Mouse (Mus musculus) adrenal gland, postnatal 25 days (tissue): ENCODE measurements at regions not wholly inside any gene's neighbourhood (a gene's known extent, or its start where the extent isn't known, plus 50 kb on each side); places are given as distances from the start of the nearest gene placed in this dataset.

Experiments used
- DNase-seq: peaks from one replicate; pipeline ENCODE4 v3.0.0; 2021; ENCODE audit warnings: mixed read lengths

DNA sequence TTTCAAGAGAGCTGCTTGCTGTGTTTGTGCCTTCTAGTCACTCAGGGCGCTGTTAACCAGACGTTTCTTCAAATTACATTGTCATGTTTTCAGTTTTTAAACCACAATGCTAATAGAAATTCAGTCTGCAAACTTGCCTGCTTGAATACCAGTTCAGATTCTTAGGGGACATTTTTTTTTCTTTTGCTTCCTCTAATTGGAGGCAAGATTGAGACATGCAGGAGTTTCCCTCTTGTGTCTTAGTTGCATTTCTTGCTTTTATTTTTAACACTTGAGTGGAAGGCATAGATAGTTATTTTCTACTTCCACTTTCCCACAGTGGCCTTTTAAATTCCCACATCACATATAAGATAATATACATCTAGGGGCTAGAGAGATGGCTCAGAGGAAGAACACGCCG lies 246.8 kb downstream of the Grpr start:
- no peak for DNase-seq

GRCm38 (mm10) chrX:163301045-163301444 lies 248.4 kb downstream of the Grpr start:
- DNase-seq, result no peak

DNA sequence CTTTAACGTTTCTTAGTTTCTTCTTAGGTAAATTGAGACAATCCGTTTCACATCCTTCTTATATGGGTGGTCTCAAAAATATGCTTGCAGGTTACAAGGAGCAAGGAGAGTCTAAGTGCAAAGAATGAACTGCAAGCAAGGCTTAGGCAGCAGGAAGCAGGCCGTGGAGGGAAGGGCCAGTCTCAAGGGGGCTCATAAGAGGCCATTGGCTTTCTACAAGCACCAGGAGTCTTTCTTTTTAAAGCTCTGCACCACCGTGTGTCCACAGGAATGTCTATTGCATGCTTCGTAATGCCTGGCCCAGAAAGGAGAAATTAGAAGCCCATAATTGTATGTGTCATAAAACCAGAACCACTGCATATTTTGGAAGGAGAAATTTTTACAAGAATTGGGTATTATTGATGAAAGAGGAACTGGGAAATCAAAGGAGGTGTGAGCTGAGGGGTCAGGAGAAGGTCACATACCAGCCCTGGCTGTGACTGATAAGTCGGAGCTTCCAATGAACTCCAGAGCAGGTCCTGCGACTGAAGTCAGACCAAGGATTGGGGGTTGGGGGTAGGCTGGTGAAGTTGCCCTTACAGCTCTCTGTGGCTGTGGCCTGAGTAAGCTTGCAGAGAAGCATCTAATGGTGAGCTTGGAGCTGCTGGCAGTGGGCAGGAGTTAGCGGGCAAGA lies 252.4 kb downstream of the Grpr start:
- no peak for DNase-seq

- no peak for DNase-seq
These were observed 288.2 kb downstream of the Grpr start for GRCm38 (mm10) chrX:163261248-163261647.

DNA sequence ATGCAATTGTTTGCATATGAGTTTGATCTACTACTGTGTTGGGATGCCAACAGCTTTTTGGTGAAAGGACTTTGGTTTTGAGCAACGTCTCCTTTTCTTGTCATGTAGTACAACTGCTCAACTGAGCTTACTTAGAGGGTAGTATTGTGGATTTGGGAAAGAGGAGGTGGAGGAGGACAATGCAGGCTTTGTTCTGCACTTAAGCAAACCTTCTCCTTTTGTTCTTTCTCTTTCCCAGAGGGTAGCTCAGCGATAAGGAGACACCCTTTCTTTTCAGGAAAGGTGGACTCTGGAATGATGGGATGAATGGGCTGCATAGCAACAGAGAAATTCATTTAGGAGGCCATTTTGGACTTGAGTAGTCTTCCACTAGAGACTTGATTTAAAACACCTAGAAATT lies 288.6 kb upstream of the S100g start:
- no peak for DNase-seq

DNA sequence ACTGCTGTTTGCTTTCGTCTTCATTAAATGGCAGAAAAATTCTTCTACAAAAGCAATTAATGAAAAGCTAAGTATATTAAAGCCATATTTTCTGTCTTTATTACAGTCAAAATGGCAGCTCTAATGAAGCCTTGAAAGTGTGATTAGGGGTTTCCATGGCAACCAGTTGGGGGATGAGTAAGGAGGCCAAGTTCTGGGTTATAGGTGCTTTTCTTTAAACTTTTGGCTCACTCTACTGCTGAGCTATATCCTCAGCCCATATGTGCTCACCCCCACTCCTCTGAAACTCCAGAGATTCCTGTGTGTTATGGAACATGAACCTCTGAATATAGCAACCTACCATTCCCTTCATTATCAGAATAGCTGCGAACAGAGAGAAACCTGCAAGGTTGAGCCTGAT lies 240.9 kb upstream of the S100g start:
- DNase-seq, result no peak

DNA sequence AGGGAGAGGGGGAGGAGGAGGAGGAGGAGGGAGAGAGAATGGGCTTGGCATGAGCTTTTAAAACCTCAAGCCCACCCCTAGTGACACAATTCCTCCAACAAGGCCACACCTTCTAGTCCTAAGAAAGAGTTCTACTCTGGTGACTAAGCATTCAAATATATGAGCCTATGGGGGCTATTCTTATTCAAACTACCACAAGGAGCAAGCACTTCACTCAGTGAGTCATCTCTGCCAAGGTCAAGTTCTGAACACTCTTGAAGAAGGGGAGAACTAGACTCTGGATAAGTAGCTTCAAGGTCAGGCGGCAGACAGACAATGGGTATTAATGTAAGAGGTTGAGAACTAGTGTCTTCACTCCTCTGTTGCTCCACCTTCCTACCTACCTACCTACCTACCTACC lies 239.0 kb upstream of the S100g start:
- DNase-seq, result no peak

- DNase-seq, result peak; percentile 18
These were observed 217.2 kb upstream of the S100g start for GRCm38 (mm10) chrX:163181588-163181987.

DNA sequence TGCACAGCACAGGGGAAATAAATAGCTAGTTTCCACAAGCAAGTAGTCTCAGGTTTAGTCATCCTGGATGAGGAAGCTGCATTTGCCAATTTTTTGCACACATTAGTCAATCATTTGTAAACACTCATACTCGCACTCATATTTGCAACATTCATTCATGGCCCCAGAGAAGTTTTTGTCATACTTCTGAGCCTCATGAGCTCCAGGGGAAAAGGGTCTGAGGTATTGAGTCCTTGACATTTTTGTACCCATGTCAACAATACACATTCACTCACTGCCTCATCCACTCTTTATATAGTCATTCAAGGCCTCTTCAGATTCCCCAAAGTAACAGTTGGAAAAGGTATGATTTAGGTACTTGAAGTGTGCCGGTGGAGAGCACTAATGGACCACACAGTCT lies 200.4 kb upstream of the S100g start:
- no peak for DNase-seq

GRCm38 (mm10) chrX:163155251-163155650 lies 190.9 kb upstream of the S100g start:
- DNase-seq, result no peak

- DNase-seq, result no peak
These were observed 187.6 kb upstream of the S100g start for GRCm38 (mm10) chrX:163151970-163152369.

- no peak for DNase-seq
These were observed 180.1 kb upstream of the S100g start for GRCm38 (mm10) chrX:163144475-163144874.

GRCm38 (mm10) chrX:163139475-163139874 lies 175.1 kb upstream of the S100g start:
- DNase-seq, result no peak

DNA sequence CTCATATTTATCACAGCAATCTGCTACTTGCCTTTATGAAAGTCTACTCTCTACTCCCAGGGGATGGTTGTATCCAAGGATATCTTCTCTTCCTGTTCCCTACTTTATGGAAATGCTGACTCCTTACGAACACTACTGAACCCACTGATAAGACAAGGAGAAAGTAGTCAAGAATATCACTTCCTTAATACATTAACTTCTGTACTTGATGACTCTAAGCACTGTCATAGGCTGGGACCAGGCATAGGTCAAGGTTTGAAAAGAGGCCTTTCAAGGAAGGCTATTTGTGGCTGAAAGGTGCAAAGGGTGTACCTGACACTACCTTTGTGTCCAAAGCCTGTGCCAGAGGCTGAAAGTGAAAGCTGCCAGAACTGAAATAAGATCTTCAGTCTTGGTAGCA lies 164.2 kb upstream of the S100g start:
- DNase-seq, result no peak

GRCm38 (mm10) chrX:163117681-163118393 lies 153.4 kb upstream of the S100g start:
- no peak for DNase-seq

GRCm38 (mm10) chrX:163117237-163117636 lies 152.8 kb upstream of the S100g start:
- DNase-seq, result no peak

DNA sequence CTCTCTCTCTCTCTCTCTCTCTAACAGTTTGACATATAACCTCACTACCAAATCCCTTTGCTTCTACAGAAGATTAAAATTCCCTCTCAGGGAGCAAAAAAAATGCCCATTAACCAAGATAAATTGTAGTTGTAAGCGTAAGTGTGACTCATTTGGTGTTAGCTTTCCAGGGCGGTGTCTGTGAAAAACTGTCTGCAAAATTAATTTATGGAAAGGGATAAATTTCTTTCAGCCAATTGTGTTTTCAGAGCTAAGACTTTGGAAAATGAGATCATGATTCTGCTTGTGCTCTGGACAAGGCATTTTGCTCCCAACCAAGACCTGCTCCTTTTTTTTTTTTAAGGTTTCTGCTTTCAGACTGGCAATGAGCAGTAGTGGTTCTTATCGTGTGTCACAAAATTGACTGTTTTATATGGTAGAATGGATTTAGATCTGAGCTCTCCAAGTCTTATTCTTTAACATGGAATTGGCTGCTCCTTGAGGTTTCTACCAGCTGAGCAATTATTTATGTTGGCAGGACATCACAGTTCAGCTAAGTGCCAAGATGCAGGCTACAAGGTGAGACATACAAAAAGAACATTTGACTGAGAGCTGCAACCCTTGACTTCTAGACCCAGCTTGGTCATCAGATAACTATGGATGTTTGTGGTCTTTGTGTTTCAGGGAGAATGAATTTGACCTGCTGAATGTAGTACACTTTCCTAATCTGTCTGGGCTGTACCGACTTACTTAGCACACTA lies 130.8 kb upstream of the S100g start:
- DNase-seq, result no peak
